Mouse (Mus musculus) CH12.LX (cell line): ENCODE measurements around the gene Idh2. TPM values are rescaled to one million over a fixed set of nuclear protein-coding genes. Genes with fewer than 3 reads are reported as not detected.

Experiments
- DNase-seq: peaks from one replicate; pipeline ENCODE4 v3.0.0-alpha.2; 2013; ENCODE audit errors: extremely low read depth
- H3K27ac ChIP-seq: 2 replicates; pipeline ENCODE4 v1.5.1; 2012; ENCODE audit warnings: low read depth, mild to moderate bottlenecking, control low read depth, moderate library complexity; ENCODE audit not compliant: insufficient read depth
- H3K27me3 ChIP-seq: replicated peaks from 2 replicates; pipeline ENCODE3; 2012; ENCODE audit warnings: inconsistent platforms
- H3K36me3 ChIP-seq, 2 experiments: replicated peaks in 1 of 2; 2 replicates each; pipeline versions ENCODE3 to v1.6.1; 2012; ENCODE audit warnings: inconsistent platforms in 1 of 2, low read length in 1 of 2, mild to moderate bottlenecking in 1 of 2, mixed read lengths in 1 of 2, moderate library complexity in 1 of 2; ENCODE audit not compliant: control insufficient read depth in 1 of 2, insufficient read depth in 1 of 2
- H3K4me1 ChIP-seq, 2 experiments: 2 replicates each; pipeline ENCODE4 v1.6.1; 2012; ENCODE audit warnings: inconsistent platforms in 1 of 2, moderate library complexity in 1 of 2; ENCODE audit not compliant: insufficient read depth in 2 of 2, control insufficient read depth in 1 of 2
- H3K4me2 ChIP-seq: 2 replicates; pipeline ENCODE4 v1.6.1; 2012; ENCODE audit warnings: low read depth, mild to moderate bottlenecking, control low read depth; ENCODE audit not compliant: poor library complexity, insufficient read depth, severe bottlenecking
- H3K4me3 ChIP-seq, 3 experiments: fragments of 150-350 bp in 1 of 3; sonication (generic) in 1 of 3; replicated peaks in 1 of 3; 2 replicates each; pipeline versions ENCODE3 to v1.5.1; 2011 to 2012; ENCODE audit warnings: low read depth in 2 of 3, low read length in 2 of 3, mild to moderate bottlenecking in 2 of 3, moderate library complexity in 2 of 3, control low read depth in 1 of 3, improper control_type of control experiment in 1 of 3, inconsistent platforms in 1 of 3, mixed read lengths in 1 of 3; ENCODE audit not compliant: poor library complexity in 1 of 3
- H3K79me2 ChIP-seq: replicated peaks from 2 replicates; pipeline ENCODE4 v1.6.1; 2012; ENCODE audit warnings: mild to moderate bottlenecking, moderate library complexity; ENCODE audit not compliant: control insufficient read depth, poor library complexity, insufficient read depth, severe bottlenecking; ENCODE audit errors: extremely low read depth
- H3K9ac ChIP-seq: 2 replicates; pipeline ENCODE4 v1.6.1; 2012; ENCODE audit warnings: low read depth, mild to moderate bottlenecking, control low read depth, moderate library complexity; ENCODE audit not compliant: insufficient read depth
- H3K9me3 ChIP-seq: replicated peaks from 2 replicates; pipeline ENCODE3; 2012; ENCODE audit warnings: low read length, inconsistent platforms, mixed read lengths
- BHLHE40 ChIP-seq: IDR thresholded peaks from 2 replicates; pipeline ENCODE4 v1.6.1; 2011; ENCODE audit warnings: mild to moderate bottlenecking, low read depth, low read length, improper control_type of control experiment
- CHD2 ChIP-seq: IDR thresholded peaks from 2 replicates; pipeline ENCODE4 v1.6.1; 2011; ENCODE audit warnings: low read length, improper control_type of control experiment
- CTCF ChIP-seq, 2 experiments: IDR thresholded peaks in 1 of 2; conservative IDR thresholded peaks in 1 of 2; 2 replicates each; pipeline ENCODE4 v1.5.1; 2011 to 2012; ENCODE audit warnings: low read depth in 2 of 2, low read length in 2 of 2, improper control_type of control experiment in 1 of 2, inconsistent platforms in 1 of 2, mild to moderate bottlenecking in 1 of 2, moderate library complexity in 1 of 2
- E2F4 ChIP-seq: IDR thresholded peaks from 2 replicates; pipeline ENCODE4 v1.6.1; 2011; ENCODE audit warnings: low read depth, low read length, improper control_type of control experiment; ENCODE audit not compliant: insufficient replicate concordance
- ELF1 ChIP-seq: IDR thresholded peaks from 2 replicates; pipeline ENCODE4 v1.6.1; 2014; ENCODE audit warnings: low read depth, mild to moderate bottlenecking, inconsistent platforms, low read length, improper control_type of control experiment
- EP300 ChIP-seq: IDR thresholded peaks from 2 replicates; pipeline ENCODE4 v1.6.1; 2011; ENCODE audit warnings: low read length, improper control_type of control experiment
- ETS1 ChIP-seq: conservative IDR thresholded peaks from 2 replicates; pipeline ENCODE4 v1.6.1; 2012; ENCODE audit warnings: low read depth, mild to moderate bottlenecking, inconsistent platforms, low read length, improper control_type of control experiment, moderate library complexity
- GABPA ChIP-seq: IDR thresholded peaks from 2 replicates; pipeline ENCODE4 v1.6.1; 2012; ENCODE audit warnings: low read depth, low read length, improper control_type of control experiment, inconsistent platforms; ENCODE audit not compliant: insufficient replicate concordance
- IRF4 ChIP-seq: IDR thresholded peaks from 2 replicates; pipeline ENCODE4 v1.6.1; 2014; ENCODE audit warnings: low read depth, mild to moderate bottlenecking, inconsistent platforms, low read length, improper control_type of control experiment
- JUN ChIP-seq: IDR thresholded peaks from 2 replicates; pipeline ENCODE4 v1.6.1; 2011; ENCODE audit warnings: low read depth, mild to moderate bottlenecking, low read length, improper control_type of control experiment, moderate library complexity; ENCODE audit not compliant: insufficient read depth
- JUND ChIP-seq: conservative IDR thresholded peaks from 2 replicates; pipeline ENCODE4 v1.6.1; 2011; ENCODE audit warnings: low read depth, low read length, improper control_type of control experiment
- MAFK ChIP-seq: IDR thresholded peaks from 2 replicates; pipeline ENCODE4 v1.6.1; 2011; ENCODE audit warnings: low read length, improper control_type of control experiment; ENCODE audit not compliant: insufficient replicate concordance
- MAX ChIP-seq: IDR thresholded peaks from 2 replicates; pipeline ENCODE4 v1.6.1; 2011; ENCODE audit warnings: low read length, improper control_type of control experiment
- MAZ ChIP-seq: IDR thresholded peaks from 2 replicates; pipeline ENCODE4 v1.6.1; 2012; ENCODE audit warnings: low read depth, mild to moderate bottlenecking, inconsistent platforms, low read length, improper control_type of control experiment, moderate library complexity
- MXI1 ChIP-seq: IDR thresholded peaks from 2 replicates; pipeline ENCODE4 v1.6.1; 2011; ENCODE audit warnings: mild to moderate bottlenecking, low read depth, low read length, improper control_type of control experiment
- NELFE ChIP-seq: IDR thresholded peaks from 2 replicates; pipeline ENCODE4 v1.6.1; 2011; ENCODE audit warnings: low read depth, low read length, improper control_type of control experiment
- NRF1 ChIP-seq: IDR thresholded peaks from 2 replicates; pipeline ENCODE4 v1.6.1; 2014; ENCODE audit warnings: low read depth, mild to moderate bottlenecking, inconsistent platforms, low read length, improper control_type of control experiment, moderate library complexity
- POLR2A ChIP-seq: IDR thresholded peaks from 2 replicates; pipeline ENCODE4 v1.6.1; 2011; ENCODE audit warnings: low read depth, mild to moderate bottlenecking, improper control_type of control experiment, low read length
- POLR2AphosphoS2 ChIP-seq: IDR thresholded peaks from 2 replicates; pipeline ENCODE4 v1.6.1; 2011; ENCODE audit warnings: low read depth, low read length, improper control_type of control experiment
- RAD21 ChIP-seq: IDR thresholded peaks from 2 replicates; pipeline ENCODE4 v1.6.1; 2011; ENCODE audit warnings: low read depth, mild to moderate bottlenecking, low read length, improper control_type of control experiment, moderate library complexity
- RCOR1 ChIP-seq: conservative IDR thresholded peaks from 2 replicates; pipeline ENCODE4 v1.6.1; 2012; ENCODE audit warnings: low read depth, mild to moderate bottlenecking, inconsistent platforms, low read length, improper control_type of control experiment
- SMC3 ChIP-seq: IDR thresholded peaks from 2 replicates; pipeline ENCODE4 v1.6.1; 2011; ENCODE audit warnings: low read depth, low read length, improper control_type of control experiment
- TBP ChIP-seq: conservative IDR thresholded peaks from 2 replicates; pipeline ENCODE4 v1.6.1; 2011; ENCODE audit warnings: low read depth, low read length, improper control_type of control experiment
- TCF12 ChIP-seq: IDR thresholded peaks from 2 replicates; pipeline ENCODE4 v1.6.1; 2014; ENCODE audit warnings: low read depth, mild to moderate bottlenecking, inconsistent platforms, low read length, improper control_type of control experiment
- UBTF ChIP-seq: IDR thresholded peaks from 2 replicates; pipeline ENCODE4 v1.6.1; 2012; ENCODE audit warnings: low read depth, mild to moderate bottlenecking, inconsistent platforms, low read length, improper control_type of control experiment, moderate library complexity
- USF2 ChIP-seq: conservative IDR thresholded peaks from 2 replicates; pipeline ENCODE4 v1.6.1; 2011; ENCODE audit warnings: low read depth, low read length, improper control_type of control experiment
- ZC3H11A ChIP-seq: IDR thresholded peaks from 2 replicates; pipeline ENCODE4 v1.6.1; 2012; ENCODE audit warnings: low read depth, mild to moderate bottlenecking, inconsistent platforms, low read length, improper control_type of control experiment
- ZKSCAN1 ChIP-seq: IDR thresholded peaks from 2 replicates; pipeline ENCODE4 v1.6.1; 2012; ENCODE audit warnings: low read depth, inconsistent platforms, low read length, improper control_type of control experiment, borderline replicate concordance
- ZMIZ1 ChIP-seq: IDR thresholded peaks from 2 replicates; pipeline ENCODE4 v1.6.1; 2012; ENCODE audit warnings: low read depth, mild to moderate bottlenecking, inconsistent platforms, low read length, improper control_type of control experiment
- dilution Hi-C: fragments of 300-500 bp; cut with MboI; formaldehyde crosslinking; loops from 2 replicates; pipeline ENCODE4 v1.14.3; 2020; ENCODE audit warnings: low sequenced_read_pairs; ENCODE audit not compliant: extremely low pct_unique_long_range_greater_than_20kb, extremely low pct_ligation_motif_present
- in situ Hi-C: fragments of 300-500 bp; cut with MboI; formaldehyde crosslinking; loops from 3 replicates; pipeline ENCODE4 v1.14.3; 2019; ENCODE audit warnings: low sequenced_read_pairs, low pct_ligation_motif_present, low pct_unique_long_range_greater_than_20kb, mixed read lengths
- polyA plus RNA-seq: library from polyadenylated mRNA; unstranded; fragments of >175 nt; gene quantifications from 2 replicates; pipeline ENCODE4 v1.2.1, GENCODE M21; 2012; ENCODE audit warnings: low read depth; ENCODE audit not compliant: insufficient read length
- total RNA-seq, 2 experiments: library from RNA; depleted of rRNA; stranded (reverse); fragments of 300-350 nt in 1 of 2; fragments of >200 nt in 1 of 2; gene quantifications; 2 replicates each; pipeline ENCODE4 v1.2.3; 2012 to 2014

The Idh2 gene
- total and polyA plus RNA-seq, 3 experiments = 13.6 to 96.4 (median 21.5) TPM

DNA sequence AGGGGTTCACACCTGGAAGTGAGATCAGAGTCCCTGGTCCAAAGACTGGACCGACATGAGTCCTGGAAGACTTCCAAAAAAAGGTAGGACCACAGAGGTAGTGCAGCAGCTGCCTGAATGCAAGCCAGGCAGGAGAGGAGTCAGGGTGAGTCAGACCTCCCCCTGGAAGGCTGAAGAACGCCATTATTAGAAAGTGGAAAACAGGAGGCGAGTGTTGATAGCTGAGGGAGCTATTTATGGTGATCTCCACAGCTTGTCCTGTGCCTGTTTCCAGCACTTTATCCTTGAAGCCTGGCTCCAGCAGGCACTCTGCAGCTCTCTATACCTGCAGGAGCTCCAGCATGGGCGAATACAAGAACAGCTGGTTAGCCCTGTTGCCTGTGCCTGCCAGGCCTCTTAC lies 4.0 kb upstream of the Idh2 start:
- Histone ChIP-seq H3K27ac (no peak overlapping the region), H3K4me1 (peaks cover 6 to 26% of the 10 kb centered on the region in 2 experiments), H3K79me2 (no peaks in the 10 kb centered on the region), H3K36me3 (no peaks in the 10 kb centered on the region), H3K9ac (no peak overlapping the region), H3K4me3 (no peak overlapping the region), H3K27me3 (peaks cover 1% of the 10 kb centered on the region), H3K9me3 (no peaks in the 10 kb centered on the region), H3K4me2 (no peak overlapping the region)
- no peak for DNase-seq
- dilution Hi-C loops (no loop called here), in situ Hi-C loops (no loop called here)
- TF ChIP-seq GABPA (no peak), ZMIZ1 (no peak), CTCF (conservative IDR thresholded peaks at IDR 0.05 in 1 of 2, IDR thresholded peaks at IDR 0.05 in 1 of 2; ENCODE audit: low read depth in 2 of 2, low read length in 2 of 2) (no peak), JUND (no peak), ZC3H11A (no peak), RAD21 (no peak), NRF1 (no peak), JUN (no peak), ETS1 (no peak), BHLHE40 (no peak), TCF12 (no peak), RCOR1 (no peak), MXI1 (no peak), MAZ (no peak), CHD2 (no peak), NELFE (no peak), SMC3 (no peak), E2F4 (no peak), EP300 (no peak), MAFK (no peak)

GRCm38 (mm10) chr7:80116158-80116557 lies 966 bp upstream of the Idh2 start:
- peaks cover 1% of the 10 kb centered on the region for H3K27me3 ChIP-seq
- no peak for DNase-seq
- no peak overlapping the region for H3K4me3 ChIP-seq
- dilution Hi-C loops = no loop called here
- no peak overlapping the region for H3K27ac ChIP-seq
- H3K4me1 ChIP-seq = peaks cover 6 to 18% of the 10 kb centered on the region in 2 experiments
- no peaks in the 10 kb centered on the region for H3K79me2 ChIP-seq
- H3K9ac ChIP-seq = no peak overlapping the region
- no peaks in the 10 kb centered on the region for H3K36me3 ChIP-seq
- no peak overlapping the region for H3K4me2 ChIP-seq
- no peaks in the 10 kb centered on the region for H3K9me3 ChIP-seq
- in situ Hi-C loops = no loop called here
- TF ChIP-seq SMC3 (no peak), BHLHE40 (no peak), JUND (no peak), POLR2AphosphoS2 (no peak), ELF1 (no peak), CTCF (conservative IDR thresholded peaks at IDR 0.05 in 1 of 2, IDR thresholded peaks at IDR 0.05 in 1 of 2; ENCODE audit: low read depth in 2 of 2, low read length in 2 of 2) (no peak), ZKSCAN1 (no peak), USF2 (no peak), MAFK (no peak), NRF1 (no peak), IRF4 (no peak), ETS1 (no peak), MAX (no peak), MXI1 (no peak), POLR2A (no peak), EP300 (no peak), UBTF (no peak), TBP (no peak)
- TF ChIP-seq, all 38 proteins: peak for 0
